Mouse (Mus musculus) heart, postnatal 0 days (tissue): Measurements from ENCODE around the gene Bcam. TPM values are rescaled to one million over a fixed set of nuclear protein-coding genes. Genes with fewer than 3 reads are reported as not detected.
A peak's percentile ranks its signal among the peaks of the same experiment; 100 is the strongest.

ENCODE experiments used
- ATAC-seq: fragments of 200-750 bp; cut with Nextera tagmentation; 2 replicates; pipeline ENCODE4 v1.8.0; 2017; ENCODE audit warnings: low read depth, moderate number of reproducible peaks, moderate library complexity; ENCODE audit not compliant: insufficient read depth
- DNase-seq: peaks from one replicate; pipeline ENCODE4 v3.0.0-alpha.2; 2016; ENCODE audit warnings: low spot score
- H3K27ac ChIP-seq: fragments of 300-500 bp; sonication (generic); 2 replicates; pipeline ENCODE4 v1.5.1; 2014; ENCODE audit warnings: low read depth, mild to moderate bottlenecking
- H3K27me3 ChIP-seq: fragments of 300-500 bp; sonication (generic); 2 replicates; pipeline ENCODE4 v1.6.1; 2014; ENCODE audit warnings: low read length, mixed read lengths; ENCODE audit not compliant: control insufficient read depth, insufficient read depth
- H3K36me3 ChIP-seq: fragments of 300-500 bp; sonication (generic); replicated peaks from 2 replicates; pipeline ENCODE4 v1.6.1; 2014; ENCODE audit warnings: low read length, mixed read lengths; ENCODE audit not compliant: control insufficient read depth, insufficient read depth
- H3K4me1 ChIP-seq: fragments of 300-500 bp; sonication (generic); 2 replicates; pipeline ENCODE4 v1.6.1; 2014; ENCODE audit warnings: antibody characterized with exemption; ENCODE audit not compliant: control insufficient read depth, insufficient read depth
- H3K4me2 ChIP-seq: fragments of 300-500 bp; sonication (generic); 2 replicates; pipeline ENCODE4 v1.6.1; 2014; ENCODE audit warnings: low read depth, mild to moderate bottlenecking, low read length, moderate library complexity
- H3K4me3 ChIP-seq: fragments of 300-500 bp; sonication (generic); 2 replicates; pipeline ENCODE4 v1.5.1; 2014; ENCODE audit warnings: low read depth, low read length
- H3K9ac ChIP-seq: fragments of 300-500 bp; sonication (generic); replicated peaks from 2 replicates; pipeline ENCODE4 v1.6.1; 2014; ENCODE audit warnings: low read depth, low read length, mixed read lengths
- H3K9me3 ChIP-seq: fragments of 300-500 bp; sonication (generic); replicated peaks from 2 replicates; pipeline ENCODE4 v1.6.1; 2016; ENCODE audit warnings: low read length; ENCODE audit not compliant: control insufficient read depth
- CTCF ChIP-seq: IDR thresholded peaks from 2 replicates; pipeline ENCODE4 v1.5.1; 2016; ENCODE audit warnings: antibody characterized with exemption, control low read depth, low read depth
- EP300 ChIP-seq: IDR thresholded peaks from 2 replicates; pipeline ENCODE4 v1.6.1; 2016; ENCODE audit warnings: antibody characterized with exemption, low read depth
- WGBS: fragments of 180-500 bp; shearing (Covaris S2); extraction: QIAGEN DNeasy Blood & Tissue Kit; methylation state at CpG from one replicate; pipeline ENCODE4 v1.1.7; 2014; 5-methylcytosine and 5-hydroxymethylcytosine counted together
- polyA plus RNA-seq: library from polyadenylated mRNA; unstranded; fragments of >200 nt; fragmentation: Nextera tagmentation; extraction: Ambion mirVana; gene quantifications from 2 replicates; pipeline ENCODE4 v1.2.1, GENCODE M21; 2015
- total RNA-seq: library from RNA; depleted of rRNA; stranded (reverse); fragments of >200 nt; gene quantifications from 2 replicates; pipeline ENCODE4 v1.2.3, GENCODE M21; 2014; ENCODE audit warnings: low replicate concordance

Gene Bcam
- total and polyA plus RNA-seq, 2 experiments from 2014 or later: 293 to 697 TPM

- Histone ChIP-seq H3K27me3 (no peaks in the 10 kb centered on the region), H3K4me1 (peaks cover 23% of the 10 kb centered on the region), H3K4me3 (peak overlapping the region; percentile 80), H3K9me3 (no peaks in the 10 kb centered on the region), H3K27ac (peak overlapping the region; percentile 87), H3K4me2 (peak overlapping the region; percentile 93), H3K9ac (peak overlapping the region; percentile 90), H3K36me3 (peaks cover 30% of the 10 kb centered on the region)
- WGBS: 17% methylated on average over 4 of the region's 4 CpGs
- ATAC-seq: no peak
- DNase-seq: no peak
- no peak for TF ChIP-seq CTCF
- no peak for TF ChIP-seq EP300
These were observed 1.8 kb downstream of the Bcam start for GRCm38 (mm10) chr7:19769001-19769400.

- DNase-seq: no peak
- Histone ChIP-seq H3K36me3 (peaks cover 38% of the 10 kb centered on the region), H3K4me2 (peak overlapping the region; percentile 93), H3K9ac (peak overlapping the region; percentile 90), H3K27me3 (no peaks in the 10 kb centered on the region), H3K27ac (peak overlapping the region; percentile 87), H3K4me1 (peaks cover 23% of the 10 kb centered on the region), H3K9me3 (no peaks in the 10 kb centered on the region), H3K4me3 (peak overlapping the region; percentile 80)
- peak; percentile 40 for ATAC-seq
- 30% methylated on average over 14 of the region's 14 CpGs for WGBS
- no peak for TF ChIP-seq EP300
- TF ChIP-seq CTCF: no peak
These were observed 2.6 kb downstream of the Bcam start for GRCm38 (mm10) chr7:19768251-19768650.

- Histone ChIP-seq H3K9ac (no peak overlapping the region), H3K27ac (no peak overlapping the region), H3K27me3 (no peaks in the 10 kb centered on the region), H3K4me2 (no peak overlapping the region), H3K4me1 (peaks cover 37% of the 10 kb centered on the region), H3K9me3 (no peaks in the 10 kb centered on the region), H3K36me3 (peaks cover 60% of the 10 kb centered on the region), H3K4me3 (no peak overlapping the region)
- no peak for DNase-seq
- WGBS: 80% methylated on average over 9 of the region's 9 CpGs
- TF ChIP-seq CTCF: no peak
- no peak for TF ChIP-seq EP300
- ATAC-seq: no peak
These were observed 6.2 kb downstream of the Bcam start for GRCm38 (mm10) chr7:19764581-19764980.

- DNase-seq (no peak), ATAC-seq (no peak)
- Histone ChIP-seq H3K4me2 (no peak overlapping the region), H3K9ac (no peak overlapping the region), H3K4me1 (peaks cover 37% of the 10 kb centered on the region), H3K27me3 (no peaks in the 10 kb centered on the region), H3K4me3 (no peak overlapping the region), H3K36me3 (peaks cover 63% of the 10 kb centered on the region), H3K9me3 (no peaks in the 10 kb centered on the region), H3K27ac (no peak overlapping the region)
- TF ChIP-seq CTCF (no peak), EP300 (no peak)
- WGBS: 64% methylated on average over 13 of the region's 13 CpGs
These were observed 6.9 kb downstream of the Bcam start for GRCm38 (mm10) chr7:19763829-19764477.

- no peaks in the 10 kb centered on the region for H3K27me3 ChIP-seq
- H3K4me3 ChIP-seq: no peak overlapping the region
- no peak for TF ChIP-seq EP300
- no peak for TF ChIP-seq CTCF
- peaks cover 73% of the 10 kb centered on the region for H3K36me3 ChIP-seq
- H3K9me3 ChIP-seq: no peaks in the 10 kb centered on the region
- no peak overlapping the region for H3K4me2 ChIP-seq
- 38% methylated on average over 11 of the region's 11 CpGs for WGBS
- peak overlapping the region; percentile 51 for H3K27ac ChIP-seq
- peaks cover 23% of the 10 kb centered on the region for H3K4me1 ChIP-seq
- DNase-seq: no peak
- no peak overlapping the region for H3K9ac ChIP-seq
- no peak; the same call in 1 of the 2 replicates for ATAC-seq
These were observed 8.5 kb downstream of the Bcam start for GRCm38 (mm10) chr7:19762283-19762682.

GRCm38 (mm10) chr7:19760021-19760420 is 10.8 kb downstream of the Bcam start:
- no peak for DNase-seq
- ATAC-seq: peak; percentile 5; the same call in 1 of the 2 replicates
- 51% methylated on average over 13 of the region's 13 CpGs for WGBS
- H3K4me3 ChIP-seq: no peak overlapping the region
- no peak overlapping the region for H3K9ac ChIP-seq
- H3K27ac ChIP-seq: peak overlapping the region; percentile 85
- H3K4me1 ChIP-seq: peaks cover 45% of the 10 kb centered on the region
- peaks cover 56% of the 10 kb centered on the region for H3K36me3 ChIP-seq
- no peaks in the 10 kb centered on the region for H3K27me3 ChIP-seq
- no peak for TF ChIP-seq EP300
- TF ChIP-seq CTCF: no peak
- H3K9me3 ChIP-seq: no peaks in the 10 kb centered on the region
- H3K4me2 ChIP-seq: no peak overlapping the region
